26 mouse cellular contexts compared by ENCODE assay signal in the genomic region with DNA sequence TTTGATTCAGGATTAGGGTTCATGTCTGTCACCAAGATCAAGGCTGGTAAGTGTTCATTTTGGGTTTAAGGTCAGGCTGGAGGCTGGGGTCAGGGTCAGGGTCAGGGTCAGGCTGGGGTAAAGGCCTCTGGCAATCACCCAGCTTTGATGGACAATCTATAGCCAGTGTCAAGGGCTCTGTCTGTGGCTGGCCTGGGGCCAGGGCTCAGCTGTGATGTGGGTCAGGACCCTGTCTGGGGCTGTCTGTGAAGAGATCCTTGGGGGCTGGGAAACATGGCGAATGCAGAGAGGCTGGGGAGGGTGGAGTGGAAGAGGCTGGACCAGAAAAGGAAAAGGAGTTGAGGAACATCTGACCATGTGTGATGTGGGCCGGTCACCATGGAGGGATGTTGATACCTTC. TPM values are rescaled to one million over a fixed set of nuclear protein-coding genes. Genes with fewer than 3 reads are reported as not detected.
DNase-seq lines count a peak whose midpoint lies in the region; ATAC-seq and TF ChIP-seq lines count a peak whose summit lies in the region.
"Had no signal": no experiment of that assay in that cellular context is flagged by ENCODE, and none has a peak within 500 bp of the region (broad histone marks: within the 10 kb centered on the region; RNA-seq: fewer than 3 reads in every experiment).

No protein-coding gene starts in this region.

- H3K4me2 ChIP-seq in liver, embryonic 13.5 days = no peak overlapping the region
- no peak overlapping the region for H3K4me2 ChIP-seq in liver, embryonic 11.5 days
- H3K4me2 ChIP-seq: embryonic facial prominence, embryonic 13.5 days; heart, embryonic 13.5 days; limb, embryonic 12.5 days; lung, embryonic 15.5 days had no signal

- TF ChIP-seq CTCF in cortical plate, adult 2 months (IDR thresholded peaks at IDR 0.05; ENCODE audit: extremely low read depth, insufficient read depth, low read length) = no peak

- 74% methylated on average over 2 of the region's 2 CpGs for WGBS in liver, embryonic 13.5 days (ENCODE audit: insufficient replicate concordance)
- WGBS in liver, embryonic 11.5 days = 72% methylated on average over 2 of the region's 2 CpGs
- WGBS in limb, embryonic 10.5 days = 73% methylated on average over 2 of the region's 2 CpGs

- no peak overlapping the region for H3K27ac ChIP-seq in liver, embryonic 13.5 days
- no peak overlapping the region for H3K27ac ChIP-seq in liver, embryonic 11.5 days (ENCODE audit: low read depth, low read length)
- H3K27ac ChIP-seq in cortical plate, adult 2 months (ENCODE audit: insufficient read depth, low read length) = peak overlapping the region; percentile 28; the same call in 1 of the 2 replicates
- H3K27ac ChIP-seq in limb, embryonic 10.5 days = peak overlapping the region; percentile 47; the same call in 1 of the 2 replicates
- H3K27ac ChIP-seq: kidney, postnatal 0 days; limb, embryonic 12.5 days; lung, embryonic 15.5 days; macrophage had no signal

- TF ChIP-seq POLR2A in cortical plate, adult 2 months (IDR thresholded peaks at IDR 0.05; ENCODE audit: extremely low read depth, insufficient read depth, low read length) = no peak

- H3K4me3 ChIP-seq in liver, embryonic 13.5 days (replicated peaks) = no peak overlapping the region
- H3K4me3 ChIP-seq in liver, embryonic 11.5 days (ENCODE audit: low read depth, low read length) = no peak overlapping the region
- H3K4me3 ChIP-seq in cortical plate, adult 2 months (ENCODE audit: insufficient read depth, low read length) = no peak overlapping the region
- no peak overlapping the region for H3K4me3 ChIP-seq in limb, embryonic 10.5 days
- H3K4me3 ChIP-seq: embryonic facial prominence, embryonic 13.5 days; erythroblast, embryonic 14.5 days; heart, embryonic 13.5 days; limb, embryonic 12.5 days; lung, embryonic 15.5 days had no signal

- ATAC-seq in liver, embryonic 13.5 days (ENCODE audit: low read depth) = peak; percentile 51; the same call in 1 of the 2 replicates
- ATAC-seq in liver, embryonic 11.5 days (replicated peaks; ENCODE audit: low FRiP score) = no peak
- ATAC-seq: forebrain, embryonic 14.5 days; inflammation-experienced regulatory T-cells, adult 6 months had no signal

- no peaks in the 10 kb centered on the region for H3K36me3 ChIP-seq in liver, embryonic 13.5 days
- H3K36me3 ChIP-seq in liver, embryonic 11.5 days (ENCODE audit: control insufficient read depth, insufficient read depth, low read length) = no peaks in the 10 kb centered on the region
- no peaks in the 10 kb centered on the region for H3K36me3 ChIP-seq in limb, embryonic 10.5 days
- H3K36me3 ChIP-seq: embryonic facial prominence, embryonic 13.5 days; heart, embryonic 13.5 days; limb, embryonic 12.5 days; lung, embryonic 15.5 days had no signal

- H3K4me1 ChIP-seq in liver, embryonic 13.5 days (replicated peaks) = peaks cover 11% of the 10 kb centered on the region
- H3K4me1 ChIP-seq in liver, embryonic 11.5 days (replicated peaks; ENCODE audit: control insufficient read depth, insufficient read depth, low read length) = peaks cover 3% of the 10 kb centered on the region; the same call in 1 of the 2 replicates
- no peaks in the 10 kb centered on the region for H3K4me1 ChIP-seq in cortical plate, adult 2 months (ENCODE audit: control insufficient read depth, insufficient read depth, low read length)
- peaks cover 25% of the 10 kb centered on the region for H3K4me1 ChIP-seq in limb, embryonic 10.5 days

- no peaks in the 10 kb centered on the region for H3K9me3 ChIP-seq in liver, embryonic 13.5 days (replicated peaks)
- no peaks in the 10 kb centered on the region for H3K9me3 ChIP-seq in liver, embryonic 11.5 days (ENCODE audit: control insufficient read depth, low read length)
- no peaks in the 10 kb centered on the region for H3K9me3 ChIP-seq in limb, embryonic 10.5 days (replicated peaks)
- H3K9me3 ChIP-seq: embryonic facial prominence, embryonic 13.5 days; heart, embryonic 13.5 days; lung, embryonic 15.5 days had no signal

- H3K27me3 ChIP-seq in liver, embryonic 13.5 days = no peaks in the 10 kb centered on the region
- peaks cover 3% of the 10 kb centered on the region; the same call in 1 of the 2 replicates for H3K27me3 ChIP-seq in liver, embryonic 11.5 days (replicated peaks; ENCODE audit: control insufficient read depth, insufficient read depth, low read length)
- 0 out of 2 replicates have a peak, but pooled peaks cover 6% of the 10 kb centered on the region for H3K27me3 ChIP-seq in limb, embryonic 10.5 days (ENCODE audit: low read depth, poor library complexity, severe bottlenecking)
- H3K27me3 ChIP-seq: embryonic facial prominence, embryonic 13.5 days; heart, embryonic 13.5 days; lung, embryonic 15.5 days had no signal

- peak; percentile 17 for DNase-seq in heart, postnatal 4 days
- no peak for DNase-seq in heart, adult 11 months
- no peak for DNase-seq in liver, embryonic 13.5 days
- DNase-seq in liver, embryonic 11.5 days (ENCODE audit: low spot score) = no peak
- no peak for DNase-seq in limb, embryonic 10.5 days (ENCODE audit: low spot score)
- DNase-seq in urinary bladder, postnatal 4 days (ENCODE audit: low spot score in 2 of 2) = no peak
- DNase-seq in urinary bladder, postnatal 14 days (ENCODE audit: low spot score) = no peak
- DNase-seq: cerebellum, adult 11 months; cerebellum, adult 9-11 months; right cerebral cortex, postnatal 25 days; spleen, adult 18-20 months had no signal

- no peak overlapping the region for H3K9ac ChIP-seq in liver, embryonic 13.5 days
- H3K9ac ChIP-seq in liver, embryonic 11.5 days (ENCODE audit: low read depth, low read length) = no peak overlapping the region
- H3K9ac ChIP-seq: embryonic facial prominence, embryonic 13.5 days; heart, embryonic 13.5 days; limb, embryonic 12.5 days; lung, embryonic 15.5 days had no signal

RNA-seq across cellular contexts. Expression of a gene that starts 29.9 kb away (rescaled TPM):
- total RNA-seq in heart, postnatal 4 days (2021) = under 1 TPM; 0.55 to 0.90 TPM
- 0.06 and 0.10 TPM in 2 replicates for polyA plus RNA-seq in liver, embryonic 13.5 days (2015; fragmentation: Nextera tagmentation; extraction: Ambion mirVana)
- polyA plus RNA-seq in liver, embryonic 11.5 days (2014; fragmentation: Nextera tagmentation; extraction: Ambion mirVana) = 0.81 and 0.84 TPM in 2 replicates
- 60.8 and 69.3 TPM in 2 replicates for polyA plus RNA-seq in cortical plate, adult 2 months (2012; rRNA removed)
- polyA plus RNA-seq in limb, embryonic 10.5 days (2016; fragmentation: Nextera tagmentation; extraction: Ambion mirVana) = 0.75 and 1.8 TPM in 2 replicates
- total RNA-seq: granulocyte monocyte progenitor cell, adult 5-6 weeks; MEL; neutrophil, adult 5-6 weeks had no signal
- polyA plus RNA-seq: C2C12; erythroblast, embryonic 14.5 days; inflammation-experienced regulatory T-cells, adult 6 months; macrophage had no signal

RNA-seq across cellular contexts. Expression of a gene that starts 34.0 kb away (rescaled TPM):
- 10 to 100 TPM; 24.5 to 26.0 TPM for total RNA-seq in heart, postnatal 4 days (2021)
- polyA plus RNA-seq in liver, embryonic 13.5 days (2015; fragmentation: Nextera tagmentation; extraction: Ambion mirVana) = 10.5 and 10.6 TPM in 2 replicates
- polyA plus RNA-seq in liver, embryonic 11.5 days (2014; fragmentation: Nextera tagmentation; extraction: Ambion mirVana) = 13.5 and 18.0 TPM in 2 replicates
- 82.6 and 90.5 TPM in 2 replicates for polyA plus RNA-seq in cortical plate, adult 2 months (2012; rRNA removed)
- 38.3 and 52.5 TPM in 2 replicates for polyA plus RNA-seq in limb, embryonic 10.5 days (2016; fragmentation: Nextera tagmentation; extraction: Ambion mirVana)

RNA-seq across cellular contexts. Expression of a gene that starts 34.2 kb away (rescaled TPM):
- under 1 TPM; 0.52 to 0.74 TPM for total RNA-seq in heart, postnatal 4 days (2021)
- polyA plus RNA-seq in liver, embryonic 13.5 days (2015; fragmentation: Nextera tagmentation; extraction: Ambion mirVana) = not detected in 2 replicates
- polyA plus RNA-seq in liver, embryonic 11.5 days (2014; fragmentation: Nextera tagmentation; extraction: Ambion mirVana) = 0.10 TPM in 1 of 2 replicates, not detected in the other
- 0.72 and 1.2 TPM in 2 replicates for polyA plus RNA-seq in cortical plate, adult 2 months (2012; rRNA removed)
- polyA plus RNA-seq in limb, embryonic 10.5 days (2016; fragmentation: Nextera tagmentation; extraction: Ambion mirVana) = 0.11 and 0.48 TPM in 2 replicates
- total RNA-seq: adrenal gland, adult 2 months had no signal
- polyA plus RNA-seq: adrenal gland, adult 2 months; erythroblast, embryonic 14.5 days; inflammation-experienced regulatory T-cells, adult 6 months; macrophage had no signal

RNA-seq across cellular contexts. Expression of a gene that starts 53.9 kb away (rescaled TPM):
- total RNA-seq in heart, postnatal 4 days (2021) = 1 to 10 TPM; 1.2 to 2.1 TPM
- 0.61 and 0.74 TPM in 2 replicates for polyA plus RNA-seq in liver, embryonic 13.5 days (2015; fragmentation: Nextera tagmentation; extraction: Ambion mirVana)
- polyA plus RNA-seq in liver, embryonic 11.5 days (2014; fragmentation: Nextera tagmentation; extraction: Ambion mirVana) = 1.8 and 2.2 TPM in 2 replicates
- polyA plus RNA-seq in cortical plate, adult 2 months (2012; rRNA removed) = 16.5 and 17.1 TPM in 2 replicates
- 5.2 and 5.7 TPM in 2 replicates for polyA plus RNA-seq in limb, embryonic 10.5 days (2016; fragmentation: Nextera tagmentation; extraction: Ambion mirVana)
- total RNA-seq: granulocyte monocyte progenitor cell, adult 5-6 weeks had no signal
- polyA plus RNA-seq: erythroblast, embryonic 14.5 days had no signal

RNA-seq across cellular contexts. Expression of a gene that starts 54.1 kb away (rescaled TPM):
- total RNA-seq in heart, postnatal 4 days (2021) = 100 to 1,000 TPM; 126 to 139 TPM
- polyA plus RNA-seq in liver, embryonic 13.5 days (2015; fragmentation: Nextera tagmentation; extraction: Ambion mirVana) = 233 and 235 TPM in 2 replicates
- 432 and 463 TPM in 2 replicates for polyA plus RNA-seq in liver, embryonic 11.5 days (2014; fragmentation: Nextera tagmentation; extraction: Ambion mirVana)
- polyA plus RNA-seq in cortical plate, adult 2 months (2012; rRNA removed) = 131 and 134 TPM in 2 replicates
- 351 and 426 TPM in 2 replicates for polyA plus RNA-seq in limb, embryonic 10.5 days (2016; fragmentation: Nextera tagmentation; extraction: Ambion mirVana)

Comparison
In these comparisons a context has a peak if more than half of its experiments do, and no peak if none do; other contexts are left out.
1. H3K27ac ChIP-seq: peak in cortical plate, adult 2 months (single experiment) and limb, embryonic 10.5 days (single experiment); none in liver, embryonic 13.5 days (single experiment) and liver, embryonic 11.5 days (single experiment).
2. RNA of a gene that starts 29.9 kb away (polyA plus RNA-seq): 60.8 to 69.3 TPM in cortical plate, adult 2 months; 0.75 to 1.8 TPM in limb, embryonic 10.5 days, 0.81 to 0.84 TPM in liver, embryonic 11.5 days and 0.06 to 0.10 TPM in liver, embryonic 13.5 days; every median in the first group is over 10 times any median in the second.